Mouse (Mus musculus) liver, embryonic 14.5 days (tissue): Measurements from ENCODE around the gene Ppp1r14c. TPM values are rescaled to one million over a fixed set of nuclear protein-coding genes. Genes with fewer than 3 reads are reported as not detected.
"Not testable (repeated sequence)": the region's sequence is repeated elsewhere in the genome, so short reads cannot be mapped to it uniquely, and the experiment has no call there.

Source experiments
- ATAC-seq: fragments of 200-750 bp; cut with Nextera tagmentation; 2 replicates; pipeline ENCODE4 v1.8.0; 2017; ENCODE audit warnings: moderate number of reproducible peaks, mild to moderate bottlenecking, moderate library complexity; ENCODE audit not compliant: insufficient read depth
- DNase-seq, 3 experiments: peaks; one replicate each; pipeline ENCODE4 v3.0.0-alpha.2; 2012 to 2013; ENCODE audit warnings: low read depth in 3 of 3, low spot score in 3 of 3
- H3K27ac ChIP-seq: fragments of 300-500 bp; sonication (generic); 2 replicates; pipeline ENCODE4 v1.5.1; 2014; ENCODE audit warnings: moderate library complexity, mild to moderate bottlenecking, control low read depth, inconsistent platforms
- H3K27me3 ChIP-seq: fragments of 300-500 bp; sonication (generic); 2 replicates; pipeline ENCODE4 v1.6.1; 2014; ENCODE audit warnings: mild to moderate bottlenecking, low read length, moderate library complexity; ENCODE audit not compliant: control insufficient read depth, insufficient read depth
- H3K36me3 ChIP-seq: fragments of 300-500 bp; sonication (generic); replicated peaks from 2 replicates; pipeline ENCODE4 v1.6.1; 2014; ENCODE audit warnings: low read depth; ENCODE audit not compliant: control insufficient read depth, insufficient read depth
- H3K4me1 ChIP-seq, 2 experiments: fragments of 200-500 bp in 1 of 2; fragments of 300-500 bp in 1 of 2; sonication (generic) in 1 of 2; replicated peaks; 2 replicates each; pipeline ENCODE4 v1.6.1; 2012 to 2014; ENCODE audit warnings: antibody characterized with exemption in 1 of 2, inconsistent platforms in 1 of 2, low read length in 1 of 2; ENCODE audit not compliant: control insufficient read depth in 2 of 2, insufficient read depth in 2 of 2
- H3K4me2 ChIP-seq: fragments of 300-500 bp; sonication (generic); 2 replicates; pipeline ENCODE4 v1.6.1; 2014; ENCODE audit warnings: low read depth, mild to moderate bottlenecking, control low read depth, moderate library complexity
- H3K4me3 ChIP-seq, 2 experiments: fragments of 200-500 bp in 1 of 2; fragments of 300-500 bp in 1 of 2; sonication (generic) in 1 of 2; 2 replicates each; pipeline ENCODE4 v1.5.1; 2012 to 2014; ENCODE audit warnings: low read depth in 2 of 2, low read length in 2 of 2, mild to moderate bottlenecking in 2 of 2, control low read depth in 1 of 2, inconsistent platforms in 1 of 2, moderate library complexity in 1 of 2; ENCODE audit not compliant: insufficient read depth in 1 of 2
- H3K9ac ChIP-seq: fragments of 300-500 bp; sonication (generic); replicated peaks from 2 replicates; pipeline ENCODE4 v1.6.1; 2014; ENCODE audit warnings: mild to moderate bottlenecking, control low read depth, moderate library complexity
- H3K9me3 ChIP-seq: fragments of 300-500 bp; sonication (generic); 2 replicates; pipeline ENCODE4 v1.6.1; 2016; ENCODE audit warnings: low read length, mixed read lengths; ENCODE audit not compliant: control insufficient read depth
- CTCF ChIP-seq: IDR thresholded peaks from 2 replicates; pipeline ENCODE4 v1.5.1; 2016; ENCODE audit warnings: antibody characterized with exemption, low read depth, control low read depth
- EP300 ChIP-seq: IDR thresholded peaks from 2 replicates; pipeline ENCODE4 v1.6.1; 2016; ENCODE audit warnings: antibody characterized with exemption, low read depth
- WGBS: fragments of 180-500 bp; shearing (Covaris S2); extraction: QIAGEN DNeasy Blood & Tissue Kit; methylation state at CpG from one replicate; pipeline ENCODE4 v1.1.7; 2014; ENCODE audit not compliant: insufficient replicate concordance; 5-methylcytosine and 5-hydroxymethylcytosine counted together
- polyA plus RNA-seq, 2 experiments: library from polyadenylated mRNA; depleted of rRNA in 1 of 2; stranded (reverse) in 1 of 2; unstranded in 1 of 2; fragments of >200 nt; fragmentation: Nextera tagmentation in 1 of 2; extraction: Ambion mirVana in 1 of 2; gene quantifications; 2 replicates each; pipeline versions ENCODE4 v1.2.1 to v1.2.3; 2012 to 2014

Gene Ppp1r14c
- polyA plus RNA-seq, 2 experiments, result 0.08 TPM; not detected in 1

DNA sequence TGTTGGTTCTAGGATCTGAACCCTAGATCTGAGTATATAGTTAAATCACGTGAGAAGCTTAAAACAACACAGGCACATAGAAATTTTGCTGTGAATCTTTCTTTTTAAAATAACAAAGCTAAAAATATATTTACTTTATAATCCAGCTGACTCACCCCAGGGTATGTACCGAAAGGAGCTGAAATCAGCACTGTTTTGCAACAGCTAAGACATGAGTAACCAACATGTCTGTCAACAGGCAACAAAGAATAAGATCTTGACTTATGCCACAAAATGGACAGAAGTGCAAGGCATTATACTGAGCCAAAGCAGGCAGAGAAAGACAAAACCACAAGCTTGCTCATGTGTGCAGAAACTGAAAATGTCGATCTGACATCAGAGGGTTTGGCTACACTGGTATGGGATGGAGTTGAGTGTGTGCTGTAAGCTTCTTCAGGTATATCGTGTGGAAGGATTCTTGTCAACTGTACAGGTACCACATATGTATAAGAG, 100.3 kb downstream of the Ppp1r14c start:
- TF ChIP-seq CTCF (no peak), EP300 (no peak)
- H3K4me3 ChIP-seq, result no peak overlapping the region
- no peaks in the 10 kb centered on the region for H3K36me3 ChIP-seq
- no peak overlapping the region for H3K4me2 ChIP-seq
- H3K9ac ChIP-seq, result no peak overlapping the region
- DNase-seq, result no peak
- no peak overlapping the region for H3K27ac ChIP-seq
- H3K4me1 ChIP-seq, result no peaks in the 10 kb centered on the region
- no peak for ATAC-seq
- H3K27me3 ChIP-seq, result no peaks in the 10 kb centered on the region
- no peaks in the 10 kb centered on the region for H3K9me3 ChIP-seq
- 53% methylated on average over 4 of the region's 4 CpGs for WGBS

DNA sequence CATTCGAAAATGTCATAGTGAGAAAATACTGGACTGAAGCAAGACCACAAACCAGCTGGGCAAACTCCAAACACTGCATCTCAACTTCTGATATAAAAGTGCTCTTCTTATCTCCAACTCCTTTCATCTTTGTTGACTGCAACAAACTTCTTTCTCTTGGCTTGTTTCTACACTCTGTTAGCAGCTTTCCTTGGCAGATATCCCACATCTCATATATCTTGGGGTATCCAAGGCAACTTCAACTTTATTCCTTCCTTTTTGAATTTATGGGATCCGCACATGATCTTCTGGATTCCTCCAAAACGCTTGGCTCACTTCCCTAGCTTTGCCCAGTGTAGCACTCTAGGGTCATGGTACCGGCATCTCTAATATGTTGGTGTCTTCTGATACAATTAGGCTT, 102.7 kb downstream of the Ppp1r14c start:
- Histone ChIP-seq H3K4me3 (no peak overlapping the region), H3K9ac (no peak overlapping the region), H3K4me1 (no peaks in the 10 kb centered on the region), H3K9me3 (no peaks in the 10 kb centered on the region), H3K27me3 (no peaks in the 10 kb centered on the region), H3K4me2 (no peak overlapping the region), H3K36me3 (no peaks in the 10 kb centered on the region), H3K27ac (no peak overlapping the region)
- ATAC-seq, result no peak
- 46% methylated on average over 4 of the region's 4 CpGs for WGBS
- no peak for TF ChIP-seq EP300
- no peak for TF ChIP-seq CTCF
- no peak for DNase-seq

DNA sequence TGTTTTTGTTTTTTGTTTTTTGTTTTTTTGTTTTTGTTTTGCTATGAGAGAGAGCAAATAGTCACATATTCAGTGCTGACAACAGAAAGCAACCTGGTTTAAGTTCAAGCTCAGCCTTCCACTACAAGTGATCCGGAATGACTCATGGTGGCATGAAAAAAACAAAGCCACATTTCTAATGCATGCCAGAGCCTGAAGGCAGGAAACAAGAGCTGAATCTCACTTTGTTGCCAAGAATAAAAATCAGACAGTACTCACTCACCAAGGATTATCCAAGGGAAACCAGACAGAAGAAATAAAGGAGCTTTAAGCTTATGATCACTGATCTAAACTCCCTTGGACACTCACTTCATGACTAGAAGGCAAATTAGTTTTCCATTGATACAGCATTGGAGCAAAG, 110.8 kb downstream of the Ppp1r14c start:
- H3K9ac ChIP-seq, result no peak overlapping the region
- H3K4me3 ChIP-seq, result no peak overlapping the region
- no peaks in the 10 kb centered on the region for H3K36me3 ChIP-seq
- no peaks in the 10 kb centered on the region for H3K4me1 ChIP-seq
- TF ChIP-seq CTCF, result no peak
- no peak for TF ChIP-seq EP300
- 74% methylated on average over 1 of the region's 1 CpGs for WGBS
- no peaks in the 10 kb centered on the region for H3K27me3 ChIP-seq
- ATAC-seq (no peak), DNase-seq (no peak)
- H3K9me3 ChIP-seq, result no peaks in the 10 kb centered on the region
- H3K4me2 ChIP-seq, result no peak overlapping the region
- H3K27ac ChIP-seq, result no peak overlapping the region

DNA sequence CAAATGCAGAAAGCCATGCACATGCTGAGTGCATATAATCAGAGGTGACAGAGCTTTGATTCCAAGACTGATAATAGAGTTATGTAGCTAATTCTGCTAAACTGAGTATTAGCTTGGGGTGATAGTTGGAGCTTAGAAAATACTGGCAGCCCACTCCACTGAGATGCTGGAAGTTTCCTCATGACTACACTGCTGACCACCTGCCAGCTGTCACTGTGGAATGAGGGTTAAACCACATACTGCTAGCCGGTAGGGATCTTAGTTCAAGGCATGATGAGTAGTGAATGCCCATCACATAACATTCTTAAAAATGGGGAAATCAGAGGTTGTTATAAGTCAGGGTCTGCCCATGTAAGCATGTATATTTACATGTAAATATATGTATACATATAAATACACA, 113.9 kb downstream of the Ppp1r14c start:
- Histone ChIP-seq H3K36me3 (no peaks in the 10 kb centered on the region), H3K27ac (no peak overlapping the region), H3K9ac (no peak overlapping the region), H3K9me3 (no peaks in the 10 kb centered on the region), H3K4me3 (no peak overlapping the region), H3K27me3 (no peaks in the 10 kb centered on the region), H3K4me2 (no peak overlapping the region), H3K4me1 (no peaks in the 10 kb centered on the region)
- WGBS, result 68% methylated on average over 1 of the region's 1 CpGs
- TF ChIP-seq EP300, result no peak
- TF ChIP-seq CTCF, result no peak
- DNase-seq (no peak), ATAC-seq (no peak)

DNA sequence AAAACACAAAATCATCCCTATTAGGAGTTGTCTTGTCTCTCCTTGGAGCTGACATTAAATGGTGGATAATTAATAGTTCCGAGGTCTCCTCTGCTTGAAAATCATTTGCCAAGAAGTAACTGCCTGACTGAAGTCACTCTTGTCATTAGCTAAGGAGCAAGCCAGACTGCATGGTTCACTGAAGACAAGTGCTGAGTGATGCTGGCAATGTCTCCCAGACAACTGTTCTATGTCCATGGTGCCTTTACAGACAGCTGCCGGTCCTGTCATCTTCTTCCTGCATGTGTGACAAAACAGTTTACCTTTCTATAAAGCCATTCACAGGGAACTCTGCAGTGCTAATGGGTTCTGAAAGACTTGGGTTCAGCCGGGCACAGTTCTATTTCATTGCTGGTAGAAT, 124.2 kb downstream of the Ppp1r14c start:
- H3K27ac ChIP-seq, result no peak overlapping the region
- H3K9ac ChIP-seq, result no peak overlapping the region
- no peaks in the 10 kb centered on the region for H3K36me3 ChIP-seq
- no peaks in the 10 kb centered on the region for H3K4me1 ChIP-seq
- 65% methylated on average over 3 of the region's 3 CpGs for WGBS
- no peak for ATAC-seq
- DNase-seq, result no peak
- TF ChIP-seq EP300, result no peak
- no peak for TF ChIP-seq CTCF
- no peak overlapping the region for H3K4me3 ChIP-seq
- no peaks in the 10 kb centered on the region for H3K9me3 ChIP-seq
- no peak overlapping the region for H3K4me2 ChIP-seq
- H3K27me3 ChIP-seq, result no peaks in the 10 kb centered on the region

DNA sequence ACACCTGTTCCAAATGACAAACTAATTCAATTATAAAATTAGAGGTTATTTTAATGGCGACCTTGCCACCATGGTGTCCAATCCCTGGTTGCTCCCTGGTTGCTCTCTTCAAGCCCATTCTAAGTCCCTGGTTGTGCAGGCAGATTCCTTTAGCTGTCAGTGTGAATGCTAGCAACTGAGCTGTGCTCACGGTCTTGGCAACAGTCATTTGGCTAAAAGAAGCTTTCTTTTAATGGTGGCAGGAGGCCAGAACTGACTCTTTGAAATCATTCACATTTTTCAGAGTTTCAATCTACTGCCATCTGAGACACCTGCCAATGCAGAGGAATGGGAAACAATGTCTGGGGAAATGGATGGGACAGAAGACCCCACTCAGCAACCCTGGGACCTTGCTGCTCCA, 130.9 kb downstream of the Ppp1r14c start:
- Histone ChIP-seq H3K4me2 (no peak overlapping the region), H3K9me3 (no peaks in the 10 kb centered on the region), H3K4me3 (no peak overlapping the region), H3K27me3 (no peaks in the 10 kb centered on the region), H3K9ac (no peak overlapping the region), H3K27ac (no peak overlapping the region), H3K4me1 (no peaks in the 10 kb centered on the region), H3K36me3 (no peaks in the 10 kb centered on the region)
- TF ChIP-seq CTCF, result no peak
- no peak for TF ChIP-seq EP300
- no peak for ATAC-seq
- 55% methylated on average over 2 of the region's 2 CpGs for WGBS
- DNase-seq, result no peak

DNA sequence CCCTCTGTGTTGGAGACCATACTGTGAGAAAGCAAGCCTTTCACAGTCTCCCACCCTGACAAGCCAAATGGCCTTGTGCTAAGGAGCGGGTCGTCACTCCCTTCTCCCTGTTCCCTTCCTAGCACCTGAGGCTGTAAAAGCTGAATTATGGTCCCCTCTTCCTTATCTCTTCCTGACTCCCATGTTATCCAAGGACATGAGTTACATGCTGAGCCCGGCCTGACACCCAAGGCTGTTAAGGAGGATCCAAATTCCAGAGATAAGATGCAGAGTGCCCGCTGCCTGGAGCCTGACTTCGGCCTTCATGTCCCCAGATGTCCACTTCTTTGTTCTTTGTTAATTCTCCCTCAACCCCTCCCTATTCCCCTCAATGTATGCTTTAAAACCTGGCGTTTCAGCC, 135.0 kb downstream of the Ppp1r14c start:
- H3K4me2 ChIP-seq, H3K9ac ChIP-seq, H3K27ac ChIP-seq, H3K36me3 ChIP-seq, DNase-seq, ATAC-seq, H3K4me1 ChIP-seq, H3K4me3 ChIP-seq, H3K9me3 ChIP-seq, H3K27me3 ChIP-seq: not testable (repeated sequence)
- WGBS, result 66% methylated on average over 6 of the region's 6 CpGs
